18 mouse cellular contexts compared by ENCODE assay signal in genomic region chr19:11262932-11263331, GRCm38 (mm10). TPM values are rescaled to one million over a fixed set of nuclear protein-coding genes. Genes with fewer than 3 reads are reported as not detected.
"Had no signal": no experiment of that assay in that cellular context is flagged by ENCODE, and none has a peak within 500 bp of the region (broad histone marks: within the 10 kb centered on the region; RNA-seq: fewer than 3 reads in every experiment).

No protein-coding gene starts in this region.

RNA-seq across cellular contexts. Expression of gene Ms4a1, which starts 3.1 kb away (rescaled TPM):
- polyA plus RNA-seq: liver, embryonic 15.5 days; lung, embryonic 15.5 days; midbrain, embryonic 10.5 days; midbrain, embryonic 12.5 days; midbrain, embryonic 14.5 days; midbrain, embryonic 16.5 days; myocyte; neural tube, embryonic 11.5 days; neural tube, embryonic 13.5 days; stomach, embryonic 16.5 days had no signal

RNA-seq across cellular contexts. Expression of gene Ms4a5, which starts 20.7 kb away (rescaled TPM):
- total RNA-seq: megakaryocyte, adult 5-6 weeks; megakaryocyte-erythroid progenitor cell, adult 5-6 weeks had no signal
- polyA plus RNA-seq: liver, embryonic 15.5 days; liver, postnatal 0 days; lung, adult 2 months; lung, embryonic 15.5 days; midbrain, embryonic 10.5 days; midbrain, embryonic 12.5 days; midbrain, embryonic 14.5 days; midbrain, embryonic 16.5 days; myocyte; neural tube, embryonic 11.5 days; neural tube, embryonic 13.5 days; neural tube, embryonic 15.5 days; small intestine, adult 2 months; stomach, embryonic 14.5 days; stomach, embryonic 16.5 days; thymus, postnatal 0 days had no signal

RNA-seq across cellular contexts. Expression of gene Ms4a12, which starts 30.7 kb away (rescaled TPM):
- total RNA-seq: megakaryocyte, adult 5-6 weeks; megakaryocyte-erythroid progenitor cell, adult 5-6 weeks had no signal
- polyA plus RNA-seq: liver, embryonic 15.5 days; liver, postnatal 0 days; lung, adult 2 months; lung, embryonic 15.5 days; midbrain, embryonic 10.5 days; midbrain, embryonic 12.5 days; midbrain, embryonic 14.5 days; midbrain, embryonic 16.5 days; myocyte; neural tube, embryonic 11.5 days; neural tube, embryonic 13.5 days; neural tube, embryonic 15.5 days; stomach, embryonic 14.5 days; thymus, postnatal 0 days had no signal

RNA-seq across cellular contexts. Expression of gene Ms4a14, which starts 51.3 kb away (rescaled TPM):
- total RNA-seq: megakaryocyte-erythroid progenitor cell, adult 5-6 weeks had no signal
- polyA plus RNA-seq: liver, embryonic 15.5 days; midbrain, embryonic 10.5 days; midbrain, embryonic 14.5 days; midbrain, embryonic 16.5 days; myocyte; neural tube, embryonic 11.5 days; stomach, embryonic 14.5 days had no signal
